Mouse (Mus musculus) retina, embryonic 14.5 days (tissue): ENCODE results near the gene Gm38392.

Experiments used
- DNase-seq: peaks from one replicate; pipeline ENCODE4 v3.0.0-alpha.2; 2015; ENCODE audit warnings: low spot score

Gm38392 gene

DNA sequence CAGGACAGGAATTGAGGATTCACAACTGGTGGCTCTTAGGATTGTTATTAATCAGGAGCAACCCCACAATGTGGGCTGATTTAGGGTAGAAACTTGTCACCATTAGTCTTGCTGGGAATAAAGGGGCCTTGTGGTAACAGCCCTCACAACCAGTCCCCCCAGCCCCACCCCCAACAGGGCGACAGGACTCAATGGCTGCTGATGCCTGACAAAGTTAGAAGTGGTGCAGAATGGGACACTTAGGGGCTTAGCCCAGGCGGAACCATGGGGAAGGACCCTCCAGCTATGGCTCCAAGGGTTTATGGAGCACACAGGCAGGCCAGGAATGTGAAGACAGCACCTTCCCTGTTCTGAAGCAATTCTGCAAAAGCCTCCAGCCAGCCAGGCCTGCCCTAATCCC, 51.4 kb downstream of the Gm38392 start:
- no peak for DNase-seq

DNA sequence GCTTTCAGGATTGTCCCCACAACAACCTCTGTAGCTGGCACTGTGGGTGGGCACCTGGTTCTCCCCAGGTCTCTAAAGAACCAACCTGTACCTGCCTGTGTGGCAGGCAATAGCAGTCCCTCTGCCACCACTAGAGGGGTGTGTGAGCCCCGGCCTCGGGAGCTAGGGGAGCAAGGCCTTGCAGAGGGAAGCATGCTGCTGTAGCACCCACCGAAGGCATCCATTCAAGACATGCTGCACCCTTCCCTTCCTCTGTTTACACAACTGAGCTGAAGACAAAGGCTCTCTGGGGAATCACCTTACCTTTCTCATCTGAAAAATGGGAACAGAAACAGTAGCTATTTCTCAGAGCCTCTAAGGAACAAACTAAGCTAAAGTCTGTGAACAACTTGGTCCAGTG, 51.8 kb downstream of the Gm38392 start:
- DNase-seq = peak; percentile 45

DNA sequence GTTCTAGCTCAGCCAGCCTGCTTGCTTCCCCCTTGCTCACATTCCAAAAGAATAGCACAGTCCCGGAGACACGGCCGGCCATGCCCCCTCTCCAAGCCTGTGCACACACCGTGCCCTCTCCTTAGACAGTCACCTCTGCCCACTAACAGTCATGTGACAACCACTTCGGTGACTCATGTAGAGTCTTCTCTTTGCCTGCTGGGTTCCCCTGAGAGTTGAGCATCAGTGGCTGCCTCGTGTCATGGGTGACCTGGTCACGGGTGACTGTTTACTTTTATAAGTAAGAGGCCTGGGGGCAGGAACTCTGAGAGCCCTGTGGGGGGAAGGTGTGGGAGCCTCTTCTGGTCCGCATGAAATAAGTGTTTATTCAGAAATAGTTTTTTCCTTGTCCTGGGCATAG, 53.0 kb downstream of the Gm38392 start:
- DNase-seq = no peak

DNA sequence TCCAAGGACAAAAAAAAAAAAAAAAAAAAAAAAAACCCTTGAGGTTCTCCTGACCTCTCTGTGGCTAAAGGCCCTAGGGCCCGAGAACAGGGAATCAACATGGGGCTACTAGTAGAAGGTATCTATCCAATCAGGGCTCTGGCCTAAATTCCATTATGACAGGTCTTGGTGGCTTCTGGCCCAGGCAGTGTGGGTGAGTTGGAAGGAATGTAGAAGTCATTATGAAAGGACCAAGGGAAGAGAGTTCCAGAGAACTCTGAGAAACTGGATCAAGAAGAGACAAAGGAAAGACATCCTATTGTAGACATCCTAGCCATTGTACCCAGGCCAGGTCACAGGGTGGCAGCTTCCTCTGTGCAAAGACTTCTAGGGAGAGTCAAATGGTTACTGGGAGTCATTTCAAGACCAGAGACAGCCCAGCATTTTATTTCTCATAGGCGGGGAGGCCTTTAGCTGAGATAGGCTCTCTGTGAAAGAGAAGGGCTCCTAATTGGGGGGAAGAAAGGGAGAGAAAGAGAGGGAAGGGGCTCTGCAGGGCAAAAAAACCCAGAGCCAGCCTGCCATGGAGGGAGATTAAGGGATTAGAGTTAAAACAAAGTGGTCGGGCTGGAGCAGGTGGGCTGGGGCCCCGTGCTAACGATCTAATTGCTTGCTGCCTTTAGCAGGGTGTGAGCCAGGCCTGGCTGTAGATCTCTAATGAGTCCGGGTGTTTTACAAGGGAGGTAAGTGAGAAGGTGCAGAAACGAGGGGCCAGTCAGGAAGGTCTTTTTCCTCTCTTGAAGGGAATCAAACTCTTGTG, 54.0 kb downstream of the Gm38392 start:
- peak; percentile 41 for DNase-seq

DNA sequence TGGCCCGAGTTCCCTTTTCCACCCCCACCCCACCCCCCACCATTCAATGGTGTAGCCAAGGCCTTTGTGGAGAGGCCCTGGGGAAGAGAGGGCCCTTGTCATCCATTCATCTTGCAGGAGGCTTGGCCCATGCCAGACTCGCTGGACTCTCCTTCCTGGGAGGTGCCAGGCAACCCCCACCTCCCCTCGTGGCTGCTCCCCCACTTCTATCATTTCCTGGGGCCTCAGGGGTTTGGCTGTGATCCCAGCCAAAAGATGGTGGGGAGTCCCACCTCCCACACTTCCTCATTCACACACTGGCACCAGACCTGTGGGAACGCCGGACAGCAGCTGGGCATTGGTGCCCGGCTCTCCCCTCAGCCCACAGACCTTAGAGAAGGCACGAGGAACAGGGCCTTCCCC, 54.7 kb downstream of the Gm38392 start:
- DNase-seq = no peak

DNA sequence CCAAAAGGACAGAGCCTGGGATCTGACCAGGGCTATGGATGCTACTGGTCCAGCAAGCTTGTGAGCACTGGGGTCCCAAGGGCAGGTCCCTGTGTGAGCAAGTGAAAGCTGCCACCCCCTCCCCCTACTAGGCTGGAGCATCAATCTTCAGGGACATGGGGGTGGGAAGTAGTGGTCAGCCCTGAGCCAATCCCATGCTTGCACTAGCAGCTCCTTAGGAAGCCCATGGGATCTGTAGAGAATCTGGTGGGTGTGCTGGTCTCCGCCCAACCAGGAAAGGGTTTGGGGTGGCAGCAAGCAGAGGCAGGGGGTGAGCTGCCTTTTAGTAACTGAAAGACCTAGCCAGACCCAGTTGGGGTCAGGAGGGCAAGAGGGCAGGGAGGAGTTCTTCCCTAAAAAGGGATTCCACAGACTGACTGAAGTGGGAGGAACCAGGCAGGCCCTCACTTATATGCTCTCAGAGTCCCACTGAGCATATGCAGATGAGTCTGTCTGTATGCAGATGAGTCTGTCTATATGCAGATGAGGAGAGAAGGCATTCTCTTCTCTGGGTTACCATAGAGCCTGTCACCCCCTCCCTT, 55.9 kb downstream of the Gm38392 start:
- DNase-seq = no peak

DNA sequence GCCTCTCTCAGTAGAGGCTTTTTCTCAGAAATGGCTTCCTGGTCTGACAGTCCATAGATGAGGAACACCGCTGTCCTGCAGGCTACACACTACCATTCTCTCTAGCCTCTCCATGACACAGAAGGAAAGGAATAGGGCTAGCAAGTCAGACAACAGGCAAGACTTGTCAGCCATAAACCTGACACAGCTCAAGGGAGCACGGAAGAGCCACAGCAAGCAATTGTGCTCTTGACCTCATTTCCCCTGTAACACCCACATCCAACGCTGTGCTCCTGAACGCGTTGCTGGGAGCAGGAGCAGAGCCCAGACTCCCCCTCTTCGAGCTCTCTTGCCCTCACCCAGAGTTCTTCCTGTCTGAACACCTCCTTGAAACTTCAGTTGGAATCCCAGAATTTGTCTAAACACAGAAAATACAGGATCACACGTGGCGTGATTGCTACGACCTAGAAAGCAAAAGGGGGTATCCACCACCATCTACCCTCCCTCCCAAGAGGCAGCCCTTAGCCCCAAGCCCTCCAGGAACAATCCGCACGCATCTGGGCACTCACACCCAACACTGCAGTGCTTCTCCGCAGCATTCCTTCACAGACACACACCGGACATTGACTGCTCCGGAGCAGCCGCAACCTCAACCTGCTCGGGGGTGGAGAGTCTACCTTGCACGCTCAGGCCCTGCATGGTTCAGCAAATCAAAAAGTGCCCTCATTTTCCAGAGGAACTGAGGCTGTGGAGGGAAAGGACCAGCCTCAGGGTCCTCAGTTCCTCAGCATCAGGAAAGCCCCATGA, 56.6 kb downstream of the Gm38392 start:
- no peak for DNase-seq

DNA sequence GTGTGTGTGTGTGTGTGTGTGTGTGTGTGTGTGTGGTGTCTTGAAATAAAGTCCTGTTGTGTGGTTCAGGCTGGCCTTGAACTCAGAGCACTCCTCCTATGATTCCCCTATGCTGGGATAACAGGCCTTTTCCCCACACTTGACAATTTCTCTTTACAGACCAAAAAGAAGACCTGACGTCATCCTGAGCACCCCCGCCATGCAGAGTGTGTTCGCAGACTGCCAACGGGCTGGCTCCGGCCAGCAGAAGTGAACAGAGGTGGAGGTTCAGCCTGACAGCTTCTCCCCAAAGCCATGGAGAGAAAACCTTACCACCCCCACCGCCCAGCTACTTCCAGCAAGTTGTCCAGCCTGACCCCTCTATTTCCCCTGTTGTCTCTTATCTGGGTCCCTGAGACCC, 57.5 kb downstream of the Gm38392 start:
- DNase-seq = no peak

DNA sequence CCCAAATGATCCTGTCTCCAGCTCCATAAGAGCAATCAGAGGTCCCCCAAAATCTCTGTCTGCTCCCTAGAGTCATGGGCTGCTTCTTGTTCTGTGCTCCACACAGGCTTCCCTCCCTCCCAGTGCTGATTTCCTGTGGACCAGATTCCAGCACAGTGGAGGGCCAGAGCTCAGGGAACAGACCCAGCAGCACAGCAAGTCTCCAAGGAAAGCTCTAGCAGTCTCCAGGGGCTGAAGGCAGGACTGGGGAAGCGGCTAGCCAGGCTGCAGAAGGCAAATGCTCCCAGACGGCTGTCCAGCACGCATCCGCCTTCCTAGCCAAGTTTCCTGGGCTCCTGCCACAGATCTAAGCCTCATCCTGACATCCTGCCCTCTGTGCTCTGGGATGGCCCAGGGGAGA, 58.1 kb downstream of the Gm38392 start:
- no peak for DNase-seq

DNA sequence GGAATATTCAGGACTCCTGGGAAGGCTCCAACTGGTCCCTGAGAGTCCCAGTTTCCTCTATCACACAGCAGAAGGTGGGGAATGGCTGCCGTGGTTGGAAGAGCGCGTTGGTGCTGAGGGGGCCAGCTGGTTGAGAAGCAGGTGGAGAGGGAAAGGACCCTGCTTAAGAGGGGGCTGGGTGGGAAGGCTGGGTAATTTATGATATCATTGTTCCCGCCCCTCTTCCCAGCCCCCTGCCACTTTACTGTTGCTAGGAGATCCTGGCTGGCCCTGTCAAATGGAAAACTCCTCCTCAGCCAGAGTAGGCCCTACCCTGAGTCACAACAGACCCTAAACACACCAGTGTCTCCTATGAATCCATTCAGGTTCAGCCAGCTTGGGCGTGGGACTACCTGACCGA, 59.0 kb downstream of the Gm38392 start:
- DNase-seq = no peak

DNA sequence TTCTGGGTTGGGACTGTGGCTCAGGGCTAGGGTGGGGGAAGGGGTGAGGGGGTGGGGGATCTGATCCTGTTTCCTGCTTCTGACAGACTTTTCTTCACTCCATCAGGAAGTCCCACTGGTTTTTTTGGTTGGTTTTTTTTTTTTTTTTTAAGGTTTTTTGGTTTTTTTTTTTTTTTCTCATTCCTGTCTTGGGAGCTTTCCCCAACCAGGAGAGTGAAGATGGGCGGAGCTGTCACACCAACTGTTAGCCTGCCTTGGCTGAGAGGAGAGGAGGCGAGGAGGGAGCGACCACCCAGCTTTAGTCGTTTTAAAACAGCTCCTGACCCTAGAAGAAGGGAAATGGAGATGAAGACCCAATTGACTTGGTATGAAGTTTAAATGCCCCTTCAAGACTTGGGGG, 59.8 kb downstream of the Gm38392 start:
- DNase-seq = no peak

DNA sequence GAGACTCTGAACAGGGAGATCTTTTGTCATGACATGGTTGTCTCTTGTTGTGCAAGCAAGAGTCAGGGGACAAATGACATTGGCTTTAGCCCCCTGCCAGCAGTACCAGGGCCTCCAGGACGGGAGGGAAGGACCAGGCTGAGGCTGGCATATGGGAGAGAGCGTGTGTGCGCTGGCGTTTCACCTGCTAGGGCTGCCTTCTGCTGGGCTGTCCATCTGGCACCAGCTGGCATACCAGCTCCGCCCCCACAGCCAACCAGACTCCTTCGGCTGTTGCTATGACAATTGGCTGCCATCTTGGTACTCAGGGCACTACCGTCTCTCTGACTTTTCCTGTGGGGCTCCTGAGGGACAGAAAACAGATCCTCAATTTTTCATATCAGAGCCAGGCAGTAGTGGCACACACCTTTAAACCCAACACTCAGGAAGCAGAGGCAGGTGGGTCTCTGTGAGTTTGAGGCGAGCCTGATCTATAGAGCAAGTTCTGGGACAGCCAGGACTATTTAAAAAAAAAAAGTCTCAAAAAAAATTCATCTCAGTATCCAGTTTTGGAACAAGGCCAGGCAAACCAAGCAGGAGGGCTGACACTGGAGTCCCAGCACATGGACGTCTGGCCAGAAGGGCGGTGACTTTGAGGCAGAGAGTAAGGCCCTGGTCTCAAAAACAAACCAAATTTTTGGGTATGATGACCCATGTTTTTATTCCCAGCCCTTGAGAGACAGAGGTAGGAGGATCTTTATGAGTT, 60.7 kb downstream of the Gm38392 start:
- no peak for DNase-seq

DNA sequence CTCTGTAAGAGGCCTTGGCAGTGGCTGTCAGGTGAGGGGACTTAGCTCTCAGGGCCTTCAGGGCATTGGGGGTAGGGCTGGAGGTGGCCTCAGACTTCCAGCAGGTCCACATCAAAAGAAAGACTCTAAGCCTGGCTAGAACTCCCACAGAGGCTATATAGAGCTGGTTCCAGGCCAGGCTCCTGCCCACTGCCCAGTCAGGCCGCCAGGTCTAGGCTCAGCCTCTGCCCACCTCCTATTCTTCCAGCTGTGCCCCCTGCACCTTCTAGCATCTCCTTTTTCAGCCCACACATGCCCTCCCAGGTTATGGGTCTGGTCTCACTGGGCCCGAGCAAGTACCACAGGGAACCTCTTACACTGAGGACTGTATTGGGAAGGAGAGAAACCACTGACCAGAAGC, 62.1 kb downstream of the Gm38392 start:
- DNase-seq = no peak

DNA sequence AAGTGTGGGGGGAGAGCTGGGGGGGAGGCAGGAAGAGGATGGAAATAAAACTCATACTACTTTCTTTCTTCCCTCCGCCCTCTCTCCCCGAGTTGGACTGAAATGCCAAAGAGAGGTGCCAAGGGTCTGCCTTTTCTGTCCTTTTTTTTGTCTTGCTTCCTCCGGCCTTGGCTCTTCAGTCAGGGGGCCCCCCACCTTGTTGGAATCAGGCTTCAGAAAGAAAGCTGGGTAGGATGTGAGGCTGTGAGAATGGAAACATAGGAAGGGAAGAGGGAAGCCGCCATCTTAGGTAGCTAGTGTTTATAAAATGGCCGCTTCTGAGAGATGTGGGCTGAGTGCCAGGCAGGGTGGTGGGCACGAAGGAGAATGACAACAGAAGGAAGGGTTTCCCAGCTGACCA, 64.6 kb downstream of the Gm38392 start:
- DNase-seq = no peak

DNA sequence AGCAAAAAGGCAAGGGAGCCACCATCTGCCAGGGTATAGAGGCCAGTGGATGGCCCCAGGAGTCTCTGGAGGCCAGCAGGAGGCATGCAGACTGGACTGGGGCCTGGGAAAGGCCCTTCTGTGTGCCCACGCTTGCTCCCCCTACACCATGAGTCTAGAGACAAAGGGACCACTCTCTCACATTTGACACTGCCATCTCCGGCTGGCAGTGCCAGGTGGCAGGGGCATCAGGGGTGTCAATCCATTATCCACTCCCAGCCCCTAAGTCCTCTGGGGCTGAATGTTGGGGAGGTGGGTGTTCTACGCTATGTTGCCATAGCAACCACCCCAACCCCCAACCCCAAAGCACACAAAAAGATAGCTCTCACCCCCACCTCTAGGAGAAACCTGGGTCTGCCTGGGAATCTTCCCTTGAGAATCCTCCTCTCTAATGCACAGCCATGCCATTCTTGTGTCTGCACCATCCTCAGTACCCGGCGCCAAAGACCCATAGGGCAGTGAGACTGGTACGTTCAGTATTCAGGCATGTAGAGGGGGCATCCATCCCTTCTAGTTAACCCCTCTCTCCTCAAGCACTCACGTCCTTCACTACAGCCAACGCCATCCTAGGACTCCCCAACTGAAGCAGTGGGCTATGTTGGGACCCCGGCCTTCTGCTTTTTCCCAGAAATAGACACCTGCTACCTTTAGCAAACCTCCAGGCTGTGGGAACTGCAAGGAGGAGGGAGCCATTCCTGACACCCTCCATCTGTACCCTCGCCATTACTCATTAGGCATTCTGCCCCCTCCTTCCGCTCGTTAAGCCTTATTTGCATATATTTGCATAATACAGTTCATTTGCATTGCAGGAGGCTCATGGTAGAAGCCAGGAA, 65.3 kb downstream of the Gm38392 start:
- DNase-seq = no peak

DNA sequence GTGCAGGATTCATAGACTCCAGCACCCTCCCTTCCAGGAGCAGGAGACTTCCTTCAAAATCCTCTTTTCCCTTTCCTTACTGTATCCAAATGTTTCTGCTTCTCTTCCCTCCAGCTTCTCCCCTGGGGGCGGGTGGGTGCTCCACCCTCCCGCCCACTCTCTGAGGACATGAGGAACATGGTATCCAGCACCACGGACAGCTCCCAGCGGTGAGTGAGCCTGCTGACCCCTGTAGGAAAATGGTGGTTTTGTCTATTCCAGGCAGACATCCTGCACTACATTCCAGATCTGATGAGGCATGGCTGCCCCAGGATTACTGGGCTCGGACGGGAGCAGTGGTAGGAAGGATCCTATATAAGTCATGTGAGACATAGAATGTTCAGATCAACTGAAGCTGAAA, 66.2 kb downstream of the Gm38392 start:
- peak; percentile 85 for DNase-seq

DNA sequence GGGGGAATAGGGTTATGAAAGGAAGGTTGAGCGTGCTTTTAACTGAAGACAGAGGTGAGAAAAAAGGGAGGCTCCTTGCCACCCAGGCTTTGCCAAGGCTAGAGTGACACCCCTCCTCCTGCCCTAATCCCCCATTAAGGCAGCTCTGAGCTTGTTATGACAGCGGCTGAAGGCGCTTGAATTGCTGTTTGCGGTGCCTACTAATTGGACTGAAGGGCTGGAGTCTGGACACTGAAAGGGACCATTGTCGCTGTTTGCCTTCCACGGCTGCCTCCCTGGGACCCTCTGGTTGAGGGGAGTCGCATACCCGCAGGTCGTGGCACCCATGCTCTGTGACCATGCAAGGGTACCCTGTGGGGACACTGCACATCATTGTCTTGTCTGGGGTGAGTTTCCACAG, 67.1 kb downstream of the Gm38392 start:
- no peak for DNase-seq

DNA sequence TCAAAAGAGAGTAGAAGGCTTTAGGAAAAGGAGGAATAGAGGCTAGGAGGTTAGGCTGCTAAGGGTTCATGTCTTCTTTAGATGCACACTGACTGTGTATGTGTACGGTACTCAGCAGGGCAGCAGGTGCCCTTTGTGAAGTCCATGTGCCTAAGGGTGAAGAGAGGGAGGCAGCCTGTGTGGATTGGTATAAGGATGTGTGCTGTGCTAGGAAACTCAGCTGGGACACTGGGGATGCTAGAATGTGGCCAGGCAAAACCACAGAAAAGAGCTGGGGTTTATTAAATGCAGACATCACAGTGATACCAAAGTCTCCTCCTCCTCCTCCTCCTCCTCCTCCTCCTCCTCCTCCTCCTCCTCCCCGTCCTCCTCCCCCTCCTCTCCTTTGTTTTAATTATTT, 69.3 kb downstream of the Gm38392 start:
- no peak for DNase-seq

DNA sequence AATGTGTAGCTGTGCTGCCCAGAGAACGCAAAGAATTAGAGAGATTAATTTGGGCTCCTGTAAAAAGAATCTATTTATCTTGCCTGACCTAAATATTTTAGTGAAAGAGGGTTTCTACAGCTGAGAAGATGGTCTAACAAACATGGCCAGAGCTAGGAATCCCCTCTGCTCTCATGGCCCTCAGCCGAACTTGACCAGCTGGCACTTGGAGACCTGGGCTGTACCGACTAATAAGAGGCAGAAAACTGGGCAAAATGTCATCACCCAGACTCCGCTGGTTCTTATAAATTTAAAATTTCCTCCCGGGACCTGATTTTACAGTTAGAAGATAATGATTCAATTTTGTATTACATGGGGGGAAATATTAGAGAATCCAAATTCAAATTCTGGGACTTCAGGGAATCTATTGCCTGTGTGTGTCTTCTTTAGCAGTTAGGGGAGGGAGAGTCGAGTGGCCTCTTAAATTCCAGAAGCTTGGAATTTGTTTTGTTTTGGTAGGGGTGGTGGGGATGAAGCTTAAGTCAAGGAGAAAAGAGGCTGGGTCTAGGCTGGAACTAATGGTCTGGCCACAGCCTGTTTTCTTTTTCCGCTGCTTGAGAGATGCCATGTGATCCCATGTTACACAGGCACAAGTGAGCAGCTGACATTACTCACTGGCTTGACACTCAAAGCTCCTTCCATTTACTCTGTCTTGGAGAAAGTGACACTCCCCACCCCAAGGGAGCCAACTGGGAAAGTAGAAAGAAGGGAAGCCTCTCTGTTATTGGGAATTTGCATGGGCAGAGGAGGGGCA, 70.3 kb downstream of the Gm38392 start:
- no peak for DNase-seq

DNA sequence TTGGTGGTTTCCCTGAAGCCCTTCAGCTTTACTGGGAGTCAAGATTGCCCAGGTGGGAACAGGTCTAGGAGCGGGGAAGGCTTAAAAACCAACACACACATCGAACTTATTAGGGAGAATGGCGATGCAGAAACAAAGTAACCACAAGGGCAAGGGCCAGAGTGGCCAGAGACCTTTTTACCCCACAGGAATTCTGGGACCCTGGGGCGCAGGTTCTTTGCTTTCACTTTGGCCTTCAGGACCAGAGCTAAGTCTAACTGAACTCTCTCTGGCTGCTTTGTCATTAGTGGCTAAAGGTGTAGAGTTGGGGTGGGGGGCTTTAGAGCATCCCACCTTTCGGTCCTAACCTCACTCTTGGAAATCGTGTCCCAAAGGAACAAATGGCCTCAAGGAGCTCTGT, 70.9 kb downstream of the Gm38392 start:
- no peak for DNase-seq

DNA sequence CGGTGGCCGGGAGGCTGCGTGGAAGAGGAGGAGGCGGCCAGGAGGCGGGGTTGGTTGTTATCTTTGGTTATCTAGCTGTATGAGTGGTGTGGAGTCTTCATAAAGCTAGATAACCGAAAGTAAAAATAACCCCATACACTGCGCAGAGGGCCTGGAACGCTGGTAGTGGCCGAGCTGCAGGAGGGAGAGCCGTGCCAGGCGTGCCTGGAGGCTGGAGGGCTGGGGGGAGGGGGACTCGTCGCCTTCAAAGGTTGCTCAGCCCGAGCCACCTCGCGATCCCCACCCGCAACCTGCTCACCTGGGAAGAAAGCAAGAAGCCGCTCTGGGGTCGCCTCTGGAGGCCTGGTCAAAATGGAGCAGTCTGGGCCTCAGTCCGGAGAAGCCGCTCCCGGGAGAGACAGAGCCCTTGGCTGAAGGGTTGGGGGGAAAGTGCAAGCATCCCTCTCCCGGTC, 71.4 kb downstream of the Gm38392 start:
- no peak for DNase-seq
